19 mouse cellular contexts compared by ENCODE assay signal in the genomic region with DNA sequence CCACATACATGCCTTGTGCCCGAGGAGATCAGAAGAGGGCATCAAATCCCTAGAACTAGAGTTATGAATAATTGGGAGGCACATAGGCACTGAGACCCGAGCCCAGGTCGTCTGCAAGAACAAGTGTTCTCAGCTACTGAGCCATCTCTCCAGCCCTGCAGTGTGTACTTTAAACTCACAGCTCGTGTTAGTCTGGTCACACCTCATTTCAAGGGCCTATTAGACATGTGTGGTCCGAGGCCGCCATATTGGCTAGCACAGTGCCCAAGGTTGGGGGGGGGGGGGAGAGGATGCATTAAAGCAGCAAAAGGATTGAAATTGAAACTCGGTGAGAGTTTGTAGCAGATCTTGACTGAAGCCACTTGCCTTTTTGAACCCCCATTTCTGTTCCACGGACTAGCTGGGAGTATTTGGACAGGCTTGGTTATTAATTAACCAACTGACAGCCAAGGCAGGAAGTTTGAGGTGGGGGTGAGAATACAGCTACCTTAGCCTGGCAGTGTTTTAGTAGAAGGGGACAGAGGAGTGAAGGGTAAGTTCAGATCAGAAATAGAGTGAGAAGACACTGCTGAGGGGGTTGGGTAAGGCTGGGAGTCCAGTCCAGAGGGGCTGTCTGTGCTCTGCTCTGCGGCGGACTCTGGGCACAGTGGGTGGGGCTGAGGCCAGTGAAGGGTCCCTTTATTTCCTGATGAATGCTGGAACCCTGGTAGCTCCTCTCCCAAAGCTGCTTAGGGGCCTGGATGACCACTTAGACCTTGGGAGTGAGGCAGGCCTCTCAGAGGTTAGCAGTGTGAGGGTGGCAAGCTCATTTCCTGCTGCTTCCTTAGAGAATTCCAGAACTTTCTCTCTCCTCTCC. TPM values are rescaled to one million over a fixed set of nuclear protein-coding genes. Genes with fewer than 3 reads are reported as not detected.
A peak's percentile ranks its signal among the peaks of the same experiment; 100 is the strongest.
DNase-seq lines count a peak whose midpoint lies in the region; ATAC-seq and TF ChIP-seq lines count a peak whose summit lies in the region.
"Had no signal": no experiment of that assay in that cellular context is flagged by ENCODE, and none has a peak within 500 bp of the region (broad histone marks: within the 10 kb centered on the region; RNA-seq: fewer than 3 reads in every experiment).

No protein-coding gene starts in this region.

- no peaks in the 10 kb centered on the region for H3K27me3 ChIP-seq in liver, adult 2 months (ENCODE audit: control insufficient read depth, insufficient read depth, low read length)
- H3K27me3 ChIP-seq in intestine, embryonic 16.5 days (replicated peaks; ENCODE audit: control insufficient read depth, insufficient read depth, low read length) = no peaks in the 10 kb centered on the region
- H3K27me3 ChIP-seq in liver, embryonic 13.5 days = peaks cover 16% of the 10 kb centered on the region
- 0 out of 2 replicates have a peak, but pooled peaks cover 3% of the 10 kb centered on the region for H3K27me3 ChIP-seq in stomach, embryonic 15.5 days (replicated peaks)
- H3K27me3 ChIP-seq: midbrain, embryonic 15.5 days had no signal

- TF ChIP-seq CTCF in liver, adult 2 months (IDR thresholded peaks at IDR 0.05; ENCODE audit: low read depth, low read length) = no peak

- H3K4me3 ChIP-seq in liver, adult 2 months (ENCODE audit: insufficient read depth, low read depth, low read length) = 0 out of 2 replicates have a peak overlapping the region, but pooled peaks have one; percentile 7
- no peak overlapping the region for H3K4me3 ChIP-seq in intestine, embryonic 16.5 days (ENCODE audit: low read length)
- H3K4me3 ChIP-seq in liver, embryonic 13.5 days (replicated peaks) = no peak overlapping the region
- no peak overlapping the region for H3K4me3 ChIP-seq in stomach, embryonic 15.5 days (replicated peaks)
- H3K4me3 ChIP-seq: forebrain, embryonic 10.5 days; megakaryocyte, embryonic 14.5 days; midbrain, embryonic 15.5 days; myocyte had no signal

- DNase-seq in liver, adult 2 months (ENCODE audit: extremely low read depth, low read depth, low spot score) = peak; percentile 69
- no peak for DNase-seq in liver
- DNase-seq in liver, embryonic 13.5 days = no peak
- DNase-seq: adrenal gland, adult 2 months; cerebellum, adult 8-10 months; forebrain, postnatal 0 days; heart, postnatal 10 days; spleen, adult 18-20 months had no signal

- H3K4me1 ChIP-seq in liver, adult 2 months (ENCODE audit: control insufficient read depth, insufficient read depth, low read length) = peaks cover 3% of the 10 kb centered on the region
- peaks cover 7% of the 10 kb centered on the region; the same call in 1 of the 2 replicates for H3K4me1 ChIP-seq in intestine, embryonic 16.5 days (ENCODE audit: control insufficient read depth, insufficient read depth, low read length)
- peaks cover 35% of the 10 kb centered on the region for H3K4me1 ChIP-seq in liver, embryonic 13.5 days (replicated peaks)
- H3K4me1 ChIP-seq in stomach, embryonic 15.5 days = peaks cover 10% of the 10 kb centered on the region; the same call in 1 of the 2 replicates

- 31% methylated on average over 10 of the region's 10 CpGs for WGBS in liver, adult 2 months
- WGBS in intestine, embryonic 16.5 days = 55% methylated on average over 10 of the region's 10 CpGs
- WGBS in liver, embryonic 13.5 days (ENCODE audit: insufficient replicate concordance) = 66% methylated on average over 10 of the region's 10 CpGs
- WGBS in stomach, embryonic 15.5 days = 56% methylated on average over 10 of the region's 10 CpGs

- no peaks in the 10 kb centered on the region for H3K9me3 ChIP-seq in intestine, embryonic 16.5 days (ENCODE audit: control insufficient read depth, low read length)
- H3K9me3 ChIP-seq in liver, embryonic 13.5 days (replicated peaks) = no peaks in the 10 kb centered on the region; the same call in 1 of the 2 replicates
- no peaks in the 10 kb centered on the region for H3K9me3 ChIP-seq in stomach, embryonic 15.5 days

- TF ChIP-seq POLR2A in liver, adult 2 months (IDR thresholded peaks at IDR 0.05; ENCODE audit: extremely low read depth, insufficient read depth, low read length) = no peak

- no peaks in the 10 kb centered on the region for H3K79me2 ChIP-seq in liver, adult 2 months (ENCODE audit: control insufficient read depth, insufficient read depth, low read length)

- no peaks in the 10 kb centered on the region for H3K36me3 ChIP-seq in liver, adult 2 months (ENCODE audit: control insufficient read depth, insufficient read depth, low read length)
- H3K36me3 ChIP-seq in intestine, embryonic 16.5 days (ENCODE audit: control insufficient read depth, insufficient read depth, low read length) = no peaks in the 10 kb centered on the region
- H3K36me3 ChIP-seq in liver, embryonic 13.5 days = no peaks in the 10 kb centered on the region
- H3K36me3 ChIP-seq in stomach, embryonic 15.5 days = no peaks in the 10 kb centered on the region
- H3K36me3 ChIP-seq: forebrain, embryonic 10.5 days; midbrain, embryonic 15.5 days had no signal

- ATAC-seq in intestine, embryonic 16.5 days = peak; percentile 58
- ATAC-seq in liver, embryonic 13.5 days (ENCODE audit: low read depth) = 0 out of 2 replicates have a peak, but pooled peaks have one; percentile 18
- ATAC-seq in stomach, embryonic 15.5 days (ENCODE audit: insufficient read depth, low FRiP score, low read depth) = peak; percentile 75
- no peak for ATAC-seq in inflammation-experienced regulatory T-cells, adult 6 months
- ATAC-seq in megakaryocyte, adult 5-6 weeks (ENCODE audit: poor library complexity, severe bottlenecking) = no peak
- ATAC-seq: forebrain, postnatal 0 days; midbrain, embryonic 15.5 days had no signal

- 0 out of 2 replicates have a peak overlapping the region, but pooled peaks have one; percentile 30 for H3K9ac ChIP-seq in liver, adult 2 months (ENCODE audit: low read depth, low read length)
- H3K9ac ChIP-seq in intestine, embryonic 16.5 days (ENCODE audit: low read depth, low read length) = peak overlapping the region; percentile 34; the same call in 1 of the 2 replicates
- H3K9ac ChIP-seq in liver, embryonic 13.5 days = peak overlapping the region; percentile 23; the same call in 1 of the 2 replicates
- H3K9ac ChIP-seq in stomach, embryonic 15.5 days = no peak overlapping the region
- H3K9ac ChIP-seq: forebrain, postnatal 0 days; midbrain, embryonic 15.5 days had no signal

- peak overlapping the region; percentile 23; the same call in 1 of the 2 replicates for H3K4me2 ChIP-seq in intestine, embryonic 16.5 days (ENCODE audit: low read depth, low read length)
- H3K4me2 ChIP-seq in liver, embryonic 13.5 days = peak overlapping the region; percentile 47
- H3K4me2 ChIP-seq in stomach, embryonic 15.5 days = peak overlapping the region; percentile 29; the same call in 1 of the 2 replicates
- H3K4me2 ChIP-seq: heart, embryonic 11.5 days; midbrain, embryonic 15.5 days had no signal

- H3K27ac ChIP-seq in liver, adult 2 months (replicated peaks; ENCODE audit: insufficient read depth, low read depth, low read length) = peak overlapping the region; percentile 28
- peak overlapping the region; percentile 77 for H3K27ac ChIP-seq in intestine, embryonic 16.5 days (ENCODE audit: low read length)
- H3K27ac ChIP-seq in liver, embryonic 13.5 days = peak overlapping the region; percentile 78
- H3K27ac ChIP-seq in stomach, embryonic 15.5 days = peak overlapping the region; percentile 48
- H3K27ac ChIP-seq: forebrain, embryonic 10.5 days; midbrain, embryonic 15.5 days had no signal

RNA-seq across cellular contexts. Expression of gene Drc1, which starts 5.0 kb away (rescaled TPM):
- total RNA-seq in liver, adult 2 months (2014; rRNA removed) = 0.74 and 1.2 TPM in 2 replicates
- polyA plus RNA-seq in liver, adult 2 months (2012; rRNA removed) = 0.23 and 0.30 TPM in 2 replicates
- 1.2 and 1.8 TPM in 2 replicates for polyA plus RNA-seq in intestine, embryonic 16.5 days (2015; fragmentation: Nextera tagmentation; extraction: Ambion mirVana)
- 1.8 TPM in 2 replicates for polyA plus RNA-seq in liver, embryonic 13.5 days (2015; fragmentation: Nextera tagmentation; extraction: Ambion mirVana)
- 0.90 and 1.4 TPM in 2 replicates for polyA plus RNA-seq in stomach, embryonic 15.5 days (2015; fragmentation: Nextera tagmentation; extraction: Ambion mirVana)
- polyA plus RNA-seq in inflammation-experienced regulatory T-cells, adult 6 months (2017; shearing (Covaris generic)) = 1 to 10 TPM in 2 of 3 experiments, under 1 TPM in 1; 0.50 to 3.1 (median 1.5) TPM
- 0.11 TPM in 1 of 2 replicates, not detected in the other for total RNA-seq in megakaryocyte, adult 5-6 weeks (2015)
- 0.28 TPM in 1 of 2 replicates, not detected in the other for total RNA-seq in megakaryocyte, adult 5-6 weeks (2017)
- total RNA-seq: gastrocnemius, adult 8-10 months; granulocyte monocyte progenitor cell, adult 5-6 weeks had no signal
- polyA plus RNA-seq: adrenal gland, adult 2 months had no signal

RNA-seq across cellular contexts. Expression of gene Selenoi, which starts 53.8 kb away (rescaled TPM):
- total RNA-seq in liver, adult 2 months (2014; rRNA removed) = 26.6 and 31.8 TPM in 2 replicates
- 59.7 and 73.9 TPM in 2 replicates for polyA plus RNA-seq in liver, adult 2 months (2012; rRNA removed)
- polyA plus RNA-seq in intestine, embryonic 16.5 days (2015; fragmentation: Nextera tagmentation; extraction: Ambion mirVana) = 52.2 and 57.8 TPM in 2 replicates
- 14.0 and 21.3 TPM in 2 replicates for polyA plus RNA-seq in liver, embryonic 13.5 days (2015; fragmentation: Nextera tagmentation; extraction: Ambion mirVana)
- 22.3 and 24.6 TPM in 2 replicates for polyA plus RNA-seq in stomach, embryonic 15.5 days (2015; fragmentation: Nextera tagmentation; extraction: Ambion mirVana)
- polyA plus RNA-seq in inflammation-experienced regulatory T-cells, adult 6 months (2017; shearing (Covaris generic)) = 10 to 100 TPM; 18.1 to 26.0 (median 25.3) TPM
- total RNA-seq in megakaryocyte, adult 5-6 weeks (2015) = 16.1 and 17.2 TPM in 2 replicates
- 29.2 and 37.1 TPM in 2 replicates for total RNA-seq in megakaryocyte, adult 5-6 weeks (2017)

Comparison
In these comparisons a context has a peak if more than half of its experiments do, and no peak if none do; other contexts are left out.
1. H3K27ac ChIP-seq: peak in every context shown above with its lines; median percentile 78 in liver, embryonic 13.5 days; 77 in intestine, embryonic 16.5 days; 48 in stomach, embryonic 15.5 days; 28 in liver, adult 2 months.
2. ATAC-seq: peak in intestine, embryonic 16.5 days (single experiment), liver, embryonic 13.5 days (single experiment) and stomach, embryonic 15.5 days (single experiment); none in inflammation-experienced regulatory T-cells, adult 6 months (single experiment) and megakaryocyte, adult 5-6 weeks (single experiment).
3. Peak in every context shown above with its lines, with median percentiles within 50 percentile points of each other: H3K4me2 ChIP-seq.